Comparison of ENCODE assay signal across 19 mouse cellular contexts in genomic region chr6:120873874-120874273, GRCm38 (mm10). TPM values are rescaled to one million over a fixed set of nuclear protein-coding genes. Genes with fewer than 3 reads are reported as not detected.
DNase-seq lines count a peak whose midpoint lies in the region; ATAC-seq and TF ChIP-seq lines count a peak whose summit lies in the region.
"Had no signal": no experiment of that assay in that cellular context is flagged by ENCODE, and none has a peak within 500 bp of the region (broad histone marks: within the 10 kb centered on the region; RNA-seq: fewer than 3 reads in every experiment).

No protein-coding gene starts in this region.

- H3K4me2 ChIP-seq in heart, embryonic 11.5 days = peak overlapping the region; percentile 20; the same call in 1 of the 2 replicates
- H3K4me2 ChIP-seq in midbrain, embryonic 14.5 days (ENCODE audit: low read length) = no peak overlapping the region
- no peak overlapping the region for H3K4me2 ChIP-seq in kidney, embryonic 15.5 days
- H3K4me2 ChIP-seq: embryonic facial prominence, embryonic 12.5 days; hindbrain, embryonic 12.5 days; lung, embryonic 15.5 days; midbrain, embryonic 11.5 days had no signal

- H3K27ac ChIP-seq in heart, embryonic 11.5 days (ENCODE audit: low read depth, low read length) = 0 out of 2 replicates have a peak overlapping the region, but pooled peaks have one; percentile 22
- H3K27ac ChIP-seq in midbrain, embryonic 14.5 days (replicated peaks; ENCODE audit: low read depth, low read length) = no peak overlapping the region
- H3K27ac ChIP-seq in midbrain, embryonic 10.5 days (replicated peaks) = no peak overlapping the region
- peak overlapping the region; percentile 8; the same call in 1 of the 2 replicates for H3K27ac ChIP-seq in embryonic fibroblast, embryonic 13.5 days (ENCODE audit: insufficient read depth, low read length)
- H3K27ac ChIP-seq in kidney, embryonic 15.5 days = no peak overlapping the region
- H3K27ac ChIP-seq: embryonic facial prominence, embryonic 12.5 days; hindbrain, embryonic 12.5 days; lung, embryonic 15.5 days had no signal

- no peak for TF ChIP-seq POLR2A in embryonic fibroblast, embryonic 13.5 days (IDR thresholded peaks at IDR 0.05; ENCODE audit: low read depth, low read length)

- peaks cover 11% of the 10 kb centered on the region for H3K4me1 ChIP-seq in heart, embryonic 11.5 days (ENCODE audit: control insufficient read depth, insufficient read depth, low read length)
- no peaks in the 10 kb centered on the region for H3K4me1 ChIP-seq in midbrain, embryonic 14.5 days (ENCODE audit: control insufficient read depth, insufficient read depth, low read length)
- H3K4me1 ChIP-seq in midbrain, embryonic 10.5 days = no peaks in the 10 kb centered on the region
- H3K4me1 ChIP-seq in embryonic fibroblast, embryonic 13.5 days (ENCODE audit: control insufficient read depth, insufficient read depth, low read length) = peaks cover 9% of the 10 kb centered on the region
- no peaks in the 10 kb centered on the region for H3K4me1 ChIP-seq in kidney, embryonic 15.5 days
- H3K4me1 ChIP-seq: embryonic facial prominence, embryonic 12.5 days; hindbrain, embryonic 12.5 days had no signal

- peaks cover 8% of the 10 kb centered on the region; the same call in 1 of the 2 replicates for H3K36me3 ChIP-seq in heart, embryonic 11.5 days (ENCODE audit: control insufficient read depth, insufficient read depth, low read length)
- H3K36me3 ChIP-seq in midbrain, embryonic 14.5 days (ENCODE audit: control insufficient read depth, insufficient read depth, low read length) = peaks cover 18% of the 10 kb centered on the region; the same call in 1 of the 2 replicates
- peaks cover 58% of the 10 kb centered on the region for H3K36me3 ChIP-seq in midbrain, embryonic 10.5 days
- peaks cover 41% of the 10 kb centered on the region for H3K36me3 ChIP-seq in kidney, embryonic 15.5 days

- no peak for DNase-seq in heart, postnatal 4 days
- peak; percentile 12 for DNase-seq in midbrain, embryonic 14.5 days
- DNase-seq in midbrain, embryonic 10.5 days (ENCODE audit: low spot score) = no peak
- no peak for DNase-seq in T-cell, adult 2 months (ENCODE audit: low spot score)
- DNase-seq: adrenal gland, adult 2 months; cerebellum, postnatal 25 days; kidney, postnatal 10 days; layer of hippocampus, postnatal 36 days; left cerebral cortex, postnatal 4 days had no signal

- H3K4me3 ChIP-seq in heart, embryonic 11.5 days (ENCODE audit: low read depth, low read length) = no peak overlapping the region
- no peak overlapping the region for H3K4me3 ChIP-seq in midbrain, embryonic 14.5 days (replicated peaks; ENCODE audit: low read depth, low read length)
- no peak overlapping the region for H3K4me3 ChIP-seq in midbrain, embryonic 10.5 days
- no peak overlapping the region for H3K4me3 ChIP-seq in embryonic fibroblast, embryonic 13.5 days (ENCODE audit: insufficient read depth, low read length)
- no peak overlapping the region for H3K4me3 ChIP-seq in kidney, embryonic 15.5 days (replicated peaks)
- H3K4me3 ChIP-seq: embryonic facial prominence, embryonic 12.5 days; hindbrain, embryonic 12.5 days; lung, embryonic 15.5 days had no signal

- no peak for TF ChIP-seq CTCF in embryonic fibroblast, embryonic 13.5 days (IDR thresholded peaks at IDR 0.05; ENCODE audit: borderline replicate concordance, insufficient read depth, low read length)

- ATAC-seq in heart, embryonic 11.5 days (replicated peaks; ENCODE audit: insufficient number of reproducible peaks, low FRiP score, low TSS enrichment) = no peak
- ATAC-seq in midbrain, embryonic 14.5 days (ENCODE audit: low FRiP score, low TSS enrichment) = no peak
- peak; percentile 88 for ATAC-seq in megakaryocyte-erythroid progenitor cell, adult 5-6 weeks (replicated peaks; ENCODE audit: low FRiP score, low TSS enrichment, poor library complexity, severe bottlenecking)
- no peak for ATAC-seq in kidney, embryonic 15.5 days (replicated peaks; ENCODE audit: low FRiP score)
- ATAC-seq: CD4-positive, CD25-positive, alpha-beta regulatory T cell, adult 4 months; intestine, embryonic 16.5 days had no signal

- no peaks in the 10 kb centered on the region for H3K9me3 ChIP-seq in heart, embryonic 11.5 days (replicated peaks; ENCODE audit: control insufficient read depth, low read length)
- no peaks in the 10 kb centered on the region for H3K9me3 ChIP-seq in midbrain, embryonic 14.5 days (ENCODE audit: control insufficient read depth, low read length)
- no peaks in the 10 kb centered on the region for H3K9me3 ChIP-seq in midbrain, embryonic 10.5 days (replicated peaks)
- H3K9me3 ChIP-seq in kidney, embryonic 15.5 days (replicated peaks) = no peaks in the 10 kb centered on the region
- H3K9me3 ChIP-seq: embryonic facial prominence, embryonic 12.5 days; hindbrain, embryonic 12.5 days; lung, embryonic 15.5 days had no signal

- H3K27me3 ChIP-seq in heart, embryonic 11.5 days (ENCODE audit: control insufficient read depth, insufficient read depth, low read length) = no peaks in the 10 kb centered on the region
- no peaks in the 10 kb centered on the region for H3K27me3 ChIP-seq in midbrain, embryonic 14.5 days (ENCODE audit: control insufficient read depth, insufficient read depth, low read length)
- no peaks in the 10 kb centered on the region for H3K27me3 ChIP-seq in midbrain, embryonic 10.5 days (ENCODE audit: low read depth, poor library complexity, severe bottlenecking)
- no peaks in the 10 kb centered on the region for H3K27me3 ChIP-seq in kidney, embryonic 15.5 days
- H3K27me3 ChIP-seq: embryonic facial prominence, embryonic 12.5 days; hindbrain, embryonic 12.5 days; lung, embryonic 15.5 days had no signal

- WGBS in heart, embryonic 11.5 days (ENCODE audit: insufficient replicate concordance) = 25% methylated on average over 9 of the region's 9 CpGs
- WGBS in midbrain, embryonic 14.5 days = 66% methylated on average over 9 of the region's 9 CpGs
- 92% methylated on average over 9 of the region's 9 CpGs for WGBS in midbrain, embryonic 10.5 days
- 77% methylated on average over 9 of the region's 9 CpGs for WGBS in kidney, embryonic 15.5 days

- H3K9ac ChIP-seq in heart, embryonic 11.5 days (ENCODE audit: low read depth, low read length) = no peak overlapping the region
- no peak overlapping the region for H3K9ac ChIP-seq in midbrain, embryonic 14.5 days (replicated peaks; ENCODE audit: low read length)
- no peak overlapping the region for H3K9ac ChIP-seq in kidney, embryonic 15.5 days
- H3K9ac ChIP-seq: embryonic facial prominence, embryonic 12.5 days; hindbrain, embryonic 12.5 days; lung, embryonic 15.5 days had no signal

RNA-seq across cellular contexts. Expression of gene Bcl2l13, which starts 37.9 kb away (rescaled TPM):
- polyA plus RNA-seq in heart, embryonic 11.5 days (2014; fragmentation: Nextera tagmentation; extraction: Ambion mirVana) = 26.5 and 33.8 TPM in 2 replicates
- total RNA-seq in heart, postnatal 4 days (2021) = 10 to 100 TPM; 69.7 to 69.8 TPM
- polyA plus RNA-seq in midbrain, embryonic 14.5 days (2014; fragmentation: Nextera tagmentation; extraction: Ambion mirVana) = 18.7 and 33.1 TPM in 2 replicates
- 46.6 and 48.9 TPM in 2 replicates for polyA plus RNA-seq in midbrain, embryonic 10.5 days (2016; fragmentation: Nextera tagmentation; extraction: Ambion mirVana)
- polyA plus RNA-seq in embryonic fibroblast, embryonic 13.5 days (2011; ENCODE audit: insufficient read length, low read depth, missing spikeins) = 25.4 and 27.4 TPM in 2 replicates
- 41.4 and 52.2 TPM in 2 replicates for total RNA-seq in megakaryocyte-erythroid progenitor cell, adult 5-6 weeks (2014; fragmentation: Nextera tagmentation)
- 28.8 and 42.0 TPM in 2 replicates for total RNA-seq in megakaryocyte-erythroid progenitor cell, adult 5-6 weeks (2017)
- 33.6 and 36.5 TPM in 2 replicates for polyA plus RNA-seq in kidney, embryonic 15.5 days (2015; fragmentation: Nextera tagmentation; extraction: Ambion mirVana)

RNA-seq across cellular contexts. Expression of gene Bid, which starts 42.8 kb away (rescaled TPM):
- 10.2 and 12.2 TPM in 2 replicates for polyA plus RNA-seq in heart, embryonic 11.5 days (2014; fragmentation: Nextera tagmentation; extraction: Ambion mirVana)
- 1 to 10 TPM; 2.7 to 3.7 TPM for total RNA-seq in heart, postnatal 4 days (2021)
- polyA plus RNA-seq in midbrain, embryonic 14.5 days (2014; fragmentation: Nextera tagmentation; extraction: Ambion mirVana) = 41.7 and 46.4 TPM in 2 replicates
- 15.4 and 16.6 TPM in 2 replicates for polyA plus RNA-seq in midbrain, embryonic 10.5 days (2016; fragmentation: Nextera tagmentation; extraction: Ambion mirVana)
- 21.7 TPM in 2 replicates for polyA plus RNA-seq in embryonic fibroblast, embryonic 13.5 days (2011; ENCODE audit: insufficient read length, low read depth, missing spikeins)
- total RNA-seq in megakaryocyte-erythroid progenitor cell, adult 5-6 weeks (2014; fragmentation: Nextera tagmentation) = 55.4 TPM in 2 replicates
- 23.7 and 25.8 TPM in 2 replicates for total RNA-seq in megakaryocyte-erythroid progenitor cell, adult 5-6 weeks (2017)
- polyA plus RNA-seq in kidney, embryonic 15.5 days (2015; fragmentation: Nextera tagmentation; extraction: Ambion mirVana) = 22.2 and 23.8 TPM in 2 replicates

RNA-seq across cellular contexts. Expression of gene Atp6v1e1, which starts 51.3 kb away (rescaled TPM):
- polyA plus RNA-seq in heart, embryonic 11.5 days (2014; fragmentation: Nextera tagmentation; extraction: Ambion mirVana) = 153 and 155 TPM in 2 replicates
- total RNA-seq in heart, postnatal 4 days (2021) = 100 to 1,000 TPM; 145 TPM
- 263 and 300 TPM in 2 replicates for polyA plus RNA-seq in midbrain, embryonic 14.5 days (2014; fragmentation: Nextera tagmentation; extraction: Ambion mirVana)
- polyA plus RNA-seq in midbrain, embryonic 10.5 days (2016; fragmentation: Nextera tagmentation; extraction: Ambion mirVana) = 123 and 133 TPM in 2 replicates
- 203 and 221 TPM in 2 replicates for polyA plus RNA-seq in embryonic fibroblast, embryonic 13.5 days (2011; ENCODE audit: insufficient read length, low read depth, missing spikeins)
- total RNA-seq in megakaryocyte-erythroid progenitor cell, adult 5-6 weeks (2014; fragmentation: Nextera tagmentation) = 73.8 and 94.9 TPM in 2 replicates
- total RNA-seq in megakaryocyte-erythroid progenitor cell, adult 5-6 weeks (2017) = 87.9 and 98.2 TPM in 2 replicates
- 153 and 155 TPM in 2 replicates for polyA plus RNA-seq in kidney, embryonic 15.5 days (2015; fragmentation: Nextera tagmentation; extraction: Ambion mirVana)

Comparison
In these comparisons a context has a peak if more than half of its experiments do, and no peak if none do; other contexts are left out.
1. H3K27ac ChIP-seq: peak in heart, embryonic 11.5 days (single experiment) and embryonic fibroblast, embryonic 13.5 days (single experiment); none in midbrain, embryonic 14.5 days (single experiment), midbrain, embryonic 10.5 days (single experiment) and kidney, embryonic 15.5 days (single experiment).